Mouse (Mus musculus): ENCODE measurements around the gene Slc7a7. TPM values are rescaled to one million over a fixed set of nuclear protein-coding genes. Genes with fewer than 3 reads are reported as not detected.

Slc7a7 gene
- total and polyA plus RNA-seq, 3 experiments = 4.6 to 22.0 (median 5.1) TPM

DNA sequence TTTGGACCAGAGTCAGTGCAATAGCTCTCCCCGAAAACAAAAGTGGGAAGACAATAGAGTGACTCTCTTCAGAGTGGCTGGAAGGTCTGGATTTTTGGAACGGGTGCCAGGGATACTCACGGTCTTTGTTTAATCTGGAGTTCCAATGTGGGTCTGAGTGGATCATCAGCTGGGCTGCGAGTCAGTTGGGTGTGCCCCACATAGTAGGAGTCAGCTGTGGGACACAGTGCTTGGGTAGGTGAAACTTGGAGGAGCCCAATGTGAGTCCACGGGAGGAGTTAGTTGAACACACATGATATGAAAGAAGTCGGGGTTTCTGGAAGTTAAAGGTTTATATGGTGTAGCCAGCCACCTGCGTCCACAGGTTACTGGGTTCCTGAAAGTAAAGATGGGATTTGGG, 76.7 kb downstream of the Slc7a7 start:
- Histone ChIP-seq H3K36me3 (ENCODE audit: control insufficient read depth, insufficient read depth, low read length) (no peaks in the 10 kb centered on the region), H3K9ac (ENCODE audit: low read depth, low read length) (no peak overlapping the region), H3K27ac (no peak overlapping the region), H3K79me2 (replicated peaks; ENCODE audit: control insufficient read depth, insufficient read depth, low read length) (no peaks in the 10 kb centered on the region), H3K27me3 (ENCODE audit: control insufficient read depth, insufficient read depth, low read length) (no peaks in the 10 kb centered on the region), H3K4me3 (no peak overlapping the region), H3K4me1 (ENCODE audit: control insufficient read depth, insufficient read depth, low read length) (no peaks in the 10 kb centered on the region; the same call in 1 of the 2 replicates)
- no peak for TF ChIP-seq POLR2A (IDR thresholded peaks at IDR 0.05; ENCODE audit: insufficient read depth, low read depth, low read length)
- no peak for TF ChIP-seq EP300 (IDR thresholded peaks at IDR 0.05; ENCODE audit: insufficient read depth, low read depth, low read length)
- no peak for TF ChIP-seq CTCF (IDR thresholded peaks at IDR 0.05)
- DNase-seq = no peak
- intact Hi-C loops (cut with DNase I) = no loop called here
- WGBS = 52% methylated on average over 7 of the region's 7 CpGs

DNA sequence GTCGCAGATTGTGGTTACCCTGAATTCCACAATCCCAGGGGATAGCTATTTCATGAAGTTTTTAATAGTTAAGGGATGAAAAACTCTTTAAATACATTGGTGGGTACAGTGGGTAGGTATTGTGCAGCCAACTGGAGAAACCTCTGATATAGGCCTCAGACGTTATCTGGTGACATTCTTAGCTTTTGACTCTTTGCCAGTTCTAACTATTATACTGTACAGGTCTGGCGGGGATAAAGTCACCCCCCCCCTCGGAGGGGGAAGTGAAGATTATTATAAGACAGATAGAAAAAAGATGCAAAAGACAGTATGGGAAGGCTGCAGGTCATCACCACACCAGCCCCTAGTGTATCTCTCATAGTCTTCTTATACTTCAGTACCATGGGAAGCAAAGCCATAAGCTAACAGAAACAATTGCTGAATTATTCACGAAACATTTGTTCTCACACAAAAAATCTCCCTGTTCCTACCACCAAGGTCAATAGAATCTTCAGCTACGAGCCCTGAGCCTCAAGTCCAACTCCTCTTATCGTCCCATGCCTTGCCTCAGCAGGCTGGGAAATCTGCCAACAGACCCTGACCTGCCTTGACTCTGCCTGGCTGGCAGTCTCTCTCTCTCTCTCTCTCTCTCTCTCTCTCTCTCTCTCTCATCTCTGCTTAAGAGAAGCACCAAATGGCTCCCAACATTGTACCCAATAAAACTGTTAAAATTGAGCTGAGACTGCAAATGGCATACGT, 84.0 kb downstream of the Slc7a7 start:
- Histone ChIP-seq H3K4me1 (ENCODE audit: control insufficient read depth, insufficient read depth, low read length) (peaks cover 2% of the 10 kb centered on the region; the same call in 1 of the 2 replicates), H3K9ac (ENCODE audit: low read depth, low read length) (no peak overlapping the region), H3K4me3 (no peak overlapping the region), H3K36me3 (ENCODE audit: control insufficient read depth, insufficient read depth, low read length) (no peaks in the 10 kb centered on the region), H3K27ac (no peak overlapping the region), H3K79me2 (replicated peaks; ENCODE audit: control insufficient read depth, insufficient read depth, low read length) (no peaks in the 10 kb centered on the region), H3K27me3 (ENCODE audit: control insufficient read depth, insufficient read depth, low read length) (no peaks in the 10 kb centered on the region)
- DNase-seq = peak; percentile 23 to 26
- WGBS = 32% methylated on average over 8 of the region's 8 CpGs
- intact Hi-C loops (cut with DNase I) = no loop called here
- TF ChIP-seq EP300 (IDR thresholded peaks at IDR 0.05; ENCODE audit: insufficient read depth, low read depth, low read length) (0 out of 2 replicates have a peak, but pooled peaks have one; percentile 8), CTCF (IDR thresholded peaks at IDR 0.05) (no peak)

DNA sequence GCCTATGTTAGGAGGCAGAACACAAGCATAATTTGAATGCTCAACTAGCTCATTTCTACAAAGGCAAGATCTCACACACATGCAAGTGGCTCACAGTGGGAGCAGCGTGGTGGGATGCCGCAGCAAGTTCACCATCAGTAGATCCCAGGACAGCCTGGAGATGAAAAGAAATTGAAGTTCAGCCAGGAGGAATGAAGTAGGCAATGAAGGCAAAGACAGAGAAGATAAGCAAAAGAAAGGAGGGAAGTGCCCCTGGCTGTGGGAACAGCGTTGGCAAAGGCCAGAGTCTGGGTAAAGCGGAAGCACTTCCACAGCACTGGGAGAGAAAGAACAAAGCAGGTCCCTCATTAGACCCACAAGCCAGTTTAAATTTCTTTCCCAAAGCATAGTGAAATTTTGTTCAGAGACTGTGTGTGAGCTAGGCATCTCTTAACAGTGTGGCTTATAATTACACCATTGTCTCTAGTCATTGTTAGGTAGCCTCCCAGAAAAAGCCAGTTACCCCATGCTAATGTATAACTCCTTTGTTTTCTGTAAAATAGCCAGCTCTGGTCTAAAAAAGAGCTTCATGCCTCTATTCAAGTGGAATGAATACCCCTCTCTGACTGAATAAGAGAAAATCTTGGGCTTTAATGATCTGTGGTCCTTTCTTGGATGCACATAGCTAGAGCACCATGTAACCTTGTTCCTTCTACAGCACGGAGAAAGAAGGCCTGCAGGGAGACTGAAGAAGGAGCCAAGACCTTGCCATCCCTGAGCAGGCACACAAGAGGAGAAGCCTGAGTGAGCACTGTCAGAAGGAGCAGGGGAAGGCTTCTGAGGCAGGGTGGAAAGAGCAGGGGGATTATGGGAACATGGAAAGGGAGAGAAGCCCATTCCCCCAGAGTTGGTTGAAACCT, 85.2 kb downstream of the Slc7a7 start:
- no peak for TF ChIP-seq CTCF (IDR thresholded peaks at IDR 0.05)
- no peak for TF ChIP-seq EP300 (IDR thresholded peaks at IDR 0.05; ENCODE audit: insufficient read depth, low read depth, low read length)
- TF ChIP-seq POLR2A (IDR thresholded peaks at IDR 0.05; ENCODE audit: insufficient read depth, low read depth, low read length) = no peak
- H3K79me2 ChIP-seq (replicated peaks; ENCODE audit: control insufficient read depth, insufficient read depth, low read length) = no peaks in the 10 kb centered on the region
- intact Hi-C loops (cut with DNase I) = no loop called here
- WGBS = 78% methylated on average over 5 of the region's 5 CpGs
- H3K4me3 ChIP-seq = no peak overlapping the region
- peaks cover 2% of the 10 kb centered on the region; the same call in 1 of the 2 replicates for H3K4me1 ChIP-seq (ENCODE audit: control insufficient read depth, insufficient read depth, low read length)
- no peaks in the 10 kb centered on the region for H3K27me3 ChIP-seq (ENCODE audit: control insufficient read depth, insufficient read depth, low read length)
- no peak overlapping the region for H3K27ac ChIP-seq
- no peaks in the 10 kb centered on the region for H3K36me3 ChIP-seq (ENCODE audit: control insufficient read depth, insufficient read depth, low read length)
- H3K9ac ChIP-seq (ENCODE audit: low read depth, low read length) = no peak overlapping the region
- no peak for DNase-seq

DNA sequence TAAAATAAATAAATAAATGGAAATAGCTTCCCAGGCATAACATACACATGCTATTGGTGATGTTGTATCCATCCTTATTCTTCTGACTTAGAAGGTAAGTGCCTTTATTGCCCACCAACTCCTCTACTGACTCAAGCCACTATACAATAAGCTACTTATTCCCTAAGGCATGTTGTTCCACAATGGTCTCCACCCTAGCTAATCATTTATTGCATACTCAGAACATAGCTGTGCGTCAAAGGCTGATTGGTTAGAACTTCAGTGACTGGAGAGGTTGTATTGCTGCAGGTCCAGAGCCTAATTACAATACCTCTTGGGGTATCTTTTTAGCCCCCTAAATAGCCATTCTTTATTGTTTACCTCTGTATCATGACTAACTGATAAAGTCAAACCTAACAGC, 86.4 kb downstream of the Slc7a7 start:
- Histone ChIP-seq H3K4me3 (no peak overlapping the region), H3K4me1 (ENCODE audit: control insufficient read depth, insufficient read depth, low read length) (peaks cover 2% of the 10 kb centered on the region; the same call in 1 of the 2 replicates), H3K79me2 (replicated peaks; ENCODE audit: control insufficient read depth, insufficient read depth, low read length) (no peaks in the 10 kb centered on the region), H3K36me3 (ENCODE audit: control insufficient read depth, insufficient read depth, low read length) (no peaks in the 10 kb centered on the region), H3K27me3 (ENCODE audit: control insufficient read depth, insufficient read depth, low read length) (no peaks in the 10 kb centered on the region), H3K27ac (no peak overlapping the region), H3K9ac (ENCODE audit: low read depth, low read length) (no peak overlapping the region)
- DNase-seq = no peak
- intact Hi-C loops (cut with DNase I) = no loop called here
- TF ChIP-seq POLR2A (IDR thresholded peaks at IDR 0.05; ENCODE audit: insufficient read depth, low read depth, low read length) (no peak), EP300 (IDR thresholded peaks at IDR 0.05; ENCODE audit: insufficient read depth, low read depth, low read length) (no peak), CTCF (IDR thresholded peaks at IDR 0.05) (no peak)
- WGBS = 92% methylated on average over 1 of the region's 1 CpGs

DNA sequence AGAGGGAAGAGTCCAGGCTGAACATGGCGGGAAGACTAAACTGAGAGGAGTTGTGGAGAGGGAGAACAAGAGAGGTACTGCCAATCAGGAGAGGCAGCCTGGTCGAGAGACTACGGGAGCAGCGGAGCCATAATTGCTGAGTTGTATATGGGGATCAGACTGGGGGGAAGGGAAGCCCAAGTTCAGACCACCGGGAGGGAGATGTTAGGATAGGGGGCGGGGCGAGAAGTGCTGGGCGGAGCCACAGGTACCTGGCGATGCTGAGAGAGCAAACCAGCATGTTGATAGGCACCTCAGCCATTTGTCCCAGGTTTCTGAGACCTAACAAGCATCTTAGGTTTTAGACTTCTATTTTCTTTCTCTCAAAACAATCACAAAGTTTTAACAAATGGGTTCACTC, 88.4 kb downstream of the Slc7a7 start:
- Histone ChIP-seq H3K79me2 (replicated peaks; ENCODE audit: control insufficient read depth, insufficient read depth, low read length) (no peaks in the 10 kb centered on the region), H3K4me1 (ENCODE audit: control insufficient read depth, insufficient read depth, low read length) (peaks cover 2% of the 10 kb centered on the region; the same call in 1 of the 2 replicates), H3K9ac (ENCODE audit: low read depth, low read length) (no peak overlapping the region), H3K36me3 (ENCODE audit: control insufficient read depth, insufficient read depth, low read length) (no peaks in the 10 kb centered on the region), H3K27me3 (ENCODE audit: control insufficient read depth, insufficient read depth, low read length) (no peaks in the 10 kb centered on the region), H3K4me3 (no peak overlapping the region), H3K27ac (no peak overlapping the region)
- 48% methylated on average over 9 of the region's 9 CpGs for WGBS
- no peak for DNase-seq
- intact Hi-C loops (cut with DNase I) = loop anchor here (5.0 kb wide), 1 partner anchor 92 kb away; no protein-coding TSS in a partner anchor
- TF ChIP-seq EP300 (IDR thresholded peaks at IDR 0.05; ENCODE audit: insufficient read depth, low read depth, low read length) (no peak), CTCF (IDR thresholded peaks at IDR 0.05) (no peak), POLR2A (IDR thresholded peaks at IDR 0.05; ENCODE audit: insufficient read depth, low read depth, low read length) (no peak)

All from heart, adult 2 months (tissue).